Mouse (Mus musculus) neural tube, embryonic 11.5 days (tissue): ENCODE measurements at regions not wholly inside any gene's neighbourhood (a gene's known extent, or its start where the extent isn't known, plus 50 kb on each side); places are given as distances from the start of the nearest gene placed in this dataset.

Experiments
- ATAC-seq: fragments of 200-750 bp; cut with Nextera tagmentation; 2 replicates; pipeline ENCODE4 v1.8.0; 2017; ENCODE audit warnings: moderate number of reproducible peaks, mild to moderate bottlenecking, moderate TSS enrichment, moderate library complexity; ENCODE audit not compliant: insufficient read depth, low FRiP score, low TSS enrichment
- DNase-seq: peaks from one replicate; pipeline ENCODE4 v3.0.0-alpha.2; 2015; ENCODE audit warnings: low spot score
- H3K27ac ChIP-seq: fragments of 300-500 bp; sonication (generic); 2 replicates; pipeline ENCODE4 v1.5.1; 2014; ENCODE audit warnings: low read depth, mild to moderate bottlenecking, low read length
- H3K27me3 ChIP-seq: fragments of 300-500 bp; sonication (generic); 2 replicates; pipeline ENCODE4 v1.6.1; 2014; ENCODE audit warnings: mild to moderate bottlenecking, low read length, mixed read lengths; ENCODE audit not compliant: control insufficient read depth, insufficient read depth
- H3K36me3 ChIP-seq: fragments of 300-500 bp; sonication (generic); 2 replicates; pipeline ENCODE4 v1.6.1; 2014; ENCODE audit warnings: mild to moderate bottlenecking, low read length, moderate library complexity, mixed read lengths; ENCODE audit not compliant: control insufficient read depth, insufficient read depth
- H3K4me1 ChIP-seq: fragments of 300-500 bp; sonication (generic); 2 replicates; pipeline ENCODE4 v1.6.1; 2014; ENCODE audit warnings: low read length, mixed read lengths; ENCODE audit not compliant: control insufficient read depth, insufficient read depth
- H3K4me2 ChIP-seq: fragments of 300-500 bp; sonication (generic); 2 replicates; pipeline ENCODE4 v1.6.1; 2014; ENCODE audit warnings: low read depth, mild to moderate bottlenecking, moderate library complexity
- H3K4me3 ChIP-seq: fragments of 300-500 bp; sonication (generic); 2 replicates; pipeline ENCODE4 v1.5.1; 2014; ENCODE audit warnings: low read depth, low read length
- H3K9ac ChIP-seq: fragments of 300-500 bp; sonication (generic); 2 replicates; pipeline ENCODE4 v1.6.1; 2014; ENCODE audit warnings: mild to moderate bottlenecking, low read length
- H3K9me3 ChIP-seq: fragments of 300-500 bp; sonication (generic); 2 replicates; pipeline ENCODE4 v1.6.1; 2016; ENCODE audit warnings: low read length; ENCODE audit not compliant: control insufficient read depth
- WGBS: fragments of 180-500 bp; shearing (Covaris S2); extraction: QIAGEN DNeasy Blood & Tissue Kit; methylation state at CpG from one replicate; pipeline ENCODE4 v1.1.7; 2014; 5-methylcytosine and 5-hydroxymethylcytosine counted together

DNA sequence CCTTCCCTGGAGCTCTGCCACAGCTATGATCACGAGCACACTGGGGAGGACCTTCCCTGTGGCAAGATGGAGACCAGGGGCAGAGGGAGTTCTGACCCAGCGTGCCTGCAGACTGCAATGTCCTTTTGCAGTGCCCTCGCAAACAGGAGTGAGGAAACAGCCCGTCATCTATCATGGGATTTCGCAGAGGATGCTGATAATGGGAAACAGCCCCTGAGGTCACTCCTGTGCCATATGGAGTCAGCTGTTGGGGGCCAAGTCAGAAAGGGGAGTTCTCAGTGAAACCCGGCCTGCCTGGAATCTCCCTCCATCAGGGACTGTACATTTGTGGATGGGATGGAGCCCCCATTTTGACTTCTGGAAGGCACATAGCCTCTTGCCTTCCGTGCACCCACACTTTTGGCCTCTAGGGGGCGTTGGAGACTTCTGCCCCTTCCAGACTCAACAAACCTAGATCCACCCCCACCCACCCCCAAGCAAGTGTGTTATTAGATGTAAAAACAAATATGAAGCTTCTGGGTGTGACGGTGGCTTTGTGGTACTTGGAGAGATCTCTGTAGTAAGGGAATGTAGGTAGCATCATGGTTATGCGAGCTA, 98.1 kb downstream of the Kdr start:
- no peaks in the 10 kb centered on the region for H3K9me3 ChIP-seq
- no peak overlapping the region for H3K27ac ChIP-seq
- no peak overlapping the region for H3K4me3 ChIP-seq
- H3K9ac ChIP-seq: no peak overlapping the region
- WGBS: 73% methylated on average over 10 of the region's 10 CpGs
- no peak for DNase-seq
- no peaks in the 10 kb centered on the region for H3K27me3 ChIP-seq
- no peak overlapping the region for H3K4me2 ChIP-seq
- no peaks in the 10 kb centered on the region for H3K36me3 ChIP-seq
- ATAC-seq: no peak
- no peaks in the 10 kb centered on the region for H3K4me1 ChIP-seq

DNA sequence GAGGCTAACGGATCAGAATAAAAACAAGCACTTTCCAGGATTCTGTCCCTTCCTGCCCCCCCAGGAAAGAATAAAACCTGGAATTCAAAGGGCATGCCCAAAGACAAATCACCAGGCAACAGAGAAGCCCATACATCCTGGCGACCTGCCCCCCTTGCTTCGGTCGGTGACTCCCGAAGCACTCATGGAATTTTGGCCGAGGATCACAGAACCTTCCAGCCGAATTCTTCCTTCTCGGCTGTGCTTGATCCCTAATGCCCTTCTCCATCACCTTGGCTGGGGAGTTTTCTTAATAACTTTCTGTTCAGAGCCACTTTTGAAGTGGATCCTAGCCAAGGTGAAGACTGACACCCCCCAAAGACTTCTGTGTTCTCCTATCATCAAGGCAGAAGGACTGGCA, 99.9 kb downstream of the Kdr start:
- Histone ChIP-seq H3K36me3 (no peaks in the 10 kb centered on the region), H3K4me3 (no peak overlapping the region), H3K4me1 (no peaks in the 10 kb centered on the region), H3K4me2 (no peak overlapping the region), H3K9ac (no peak overlapping the region), H3K27ac (no peak overlapping the region), H3K9me3 (no peaks in the 10 kb centered on the region), H3K27me3 (no peaks in the 10 kb centered on the region)
- WGBS: 77% methylated on average over 8 of the region's 8 CpGs
- no peak for ATAC-seq
- DNase-seq: no peak

DNA sequence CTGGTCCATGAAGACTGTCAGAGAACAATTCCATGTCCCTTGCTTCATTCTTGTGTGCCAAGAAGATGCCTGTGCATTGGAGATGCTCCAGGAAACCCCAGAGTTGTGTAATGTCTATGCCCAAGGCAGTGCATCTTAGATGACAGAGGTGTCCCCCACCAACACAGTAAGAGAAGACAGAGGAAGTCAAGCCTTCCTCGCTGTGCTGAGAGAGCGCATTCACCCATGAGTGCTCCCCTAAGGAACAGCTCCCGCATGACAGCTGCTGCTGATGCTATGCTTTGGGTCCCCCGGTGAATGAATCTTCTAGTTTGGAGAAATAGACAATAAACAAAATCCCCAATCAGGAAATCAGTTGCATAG, 100.7 kb downstream of the Kdr start:
- H3K27me3 ChIP-seq: no peaks in the 10 kb centered on the region
- H3K36me3 ChIP-seq: no peaks in the 10 kb centered on the region
- no peak overlapping the region for H3K27ac ChIP-seq
- 85% methylated on average over 4 of the region's 4 CpGs for WGBS
- ATAC-seq (no peak), DNase-seq (no peak)
- no peaks in the 10 kb centered on the region for H3K9me3 ChIP-seq
- H3K9ac ChIP-seq: no peak overlapping the region
- H3K4me2 ChIP-seq: no peak overlapping the region
- H3K4me1 ChIP-seq: no peaks in the 10 kb centered on the region
- H3K4me3 ChIP-seq: no peak overlapping the region

DNA sequence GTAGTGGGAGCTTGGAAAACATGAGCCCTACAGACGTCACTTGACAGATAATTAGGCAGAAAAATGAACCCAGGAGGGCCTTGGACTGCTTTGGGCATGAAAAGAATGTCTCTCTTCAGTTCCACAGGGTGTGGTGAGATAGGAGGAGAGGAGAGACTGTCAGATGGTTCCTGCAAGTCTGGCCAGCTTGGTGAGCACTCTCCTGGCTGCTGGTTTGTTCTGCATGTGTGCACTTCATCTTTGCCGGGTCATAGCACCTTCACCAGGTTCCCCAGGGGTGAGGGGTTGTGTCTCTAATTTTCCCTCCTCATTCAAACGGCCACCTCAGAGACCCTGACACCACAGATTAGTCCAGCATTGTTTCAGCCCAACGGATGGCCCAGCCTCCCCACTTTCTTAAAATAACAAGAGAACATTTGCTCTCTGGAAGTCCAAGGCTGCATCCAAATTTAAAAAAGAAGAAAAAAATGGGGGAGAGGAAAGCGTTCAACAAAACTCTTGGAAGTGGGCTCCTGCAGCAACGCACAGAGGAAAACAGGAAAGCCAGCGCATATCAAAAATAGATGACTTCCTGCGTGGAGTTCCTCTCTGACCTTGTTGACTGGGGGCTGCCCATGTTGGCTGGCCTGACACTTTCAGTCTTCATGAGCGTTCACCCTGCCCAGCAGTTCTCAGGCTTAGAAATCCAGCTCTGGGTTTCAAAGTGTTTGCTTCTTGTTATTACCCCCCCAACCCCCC, 101.2 kb downstream of the Kdr start:
- no peaks in the 10 kb centered on the region for H3K4me1 ChIP-seq
- DNase-seq (no peak), ATAC-seq (no peak)
- no peak overlapping the region for H3K4me3 ChIP-seq
- no peak overlapping the region for H3K4me2 ChIP-seq
- H3K9ac ChIP-seq: no peak overlapping the region
- no peaks in the 10 kb centered on the region for H3K36me3 ChIP-seq
- H3K27me3 ChIP-seq: no peaks in the 10 kb centered on the region
- no peak overlapping the region for H3K27ac ChIP-seq
- no peaks in the 10 kb centered on the region for H3K9me3 ChIP-seq
- WGBS: 72% methylated on average over 9 of the region's 9 CpGs

DNA sequence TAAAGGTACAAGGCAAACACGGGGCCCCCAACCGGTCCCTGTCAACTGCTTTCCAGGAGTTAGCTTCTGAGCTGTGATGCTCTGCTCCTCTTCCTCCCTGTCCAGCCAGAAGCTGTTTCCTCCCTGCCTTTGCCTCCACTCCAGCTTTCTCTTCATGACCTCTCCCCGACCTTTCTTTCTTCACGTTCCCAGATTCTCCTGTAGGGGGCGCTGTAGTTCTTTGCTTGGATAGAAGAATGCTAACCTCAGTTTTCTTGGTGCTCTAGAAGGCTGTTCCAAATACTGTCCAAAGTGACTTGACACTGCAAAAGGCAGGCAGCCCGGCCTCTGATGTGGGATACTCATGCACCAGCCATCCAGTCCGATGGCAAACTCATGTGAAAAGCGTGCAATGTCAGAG, 107.1 kb downstream of the Kdr start:
- Histone ChIP-seq H3K4me3 (no peak overlapping the region), H3K27ac (no peak overlapping the region), H3K9me3 (no peaks in the 10 kb centered on the region), H3K27me3 (no peaks in the 10 kb centered on the region), H3K36me3 (no peaks in the 10 kb centered on the region), H3K4me2 (no peak overlapping the region), H3K9ac (no peak overlapping the region), H3K4me1 (no peaks in the 10 kb centered on the region)
- ATAC-seq (no peak), DNase-seq (peak; percentile 80)
- 27% methylated on average over 8 of the region's 8 CpGs for WGBS

DNA sequence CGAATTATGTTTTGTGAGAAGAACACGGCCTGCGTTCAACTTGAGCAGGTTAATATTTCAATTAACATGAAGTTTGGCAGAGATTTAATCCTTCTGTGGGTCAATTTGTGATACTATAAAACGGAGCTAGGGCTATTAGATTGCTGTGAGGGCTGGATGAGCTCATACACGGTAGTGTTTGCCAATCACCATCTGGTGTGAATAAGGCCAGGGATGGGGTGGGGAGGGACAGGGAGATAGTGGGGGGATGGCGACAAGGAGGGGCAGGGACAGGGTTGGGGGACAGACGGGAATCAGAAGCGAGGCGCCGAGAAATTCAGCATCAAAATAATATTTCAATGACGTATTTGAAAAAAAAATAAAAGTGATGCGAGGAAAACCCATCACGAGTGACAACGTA, 107.6 kb downstream of the Kdr start:
- Histone ChIP-seq H3K4me1 (no peaks in the 10 kb centered on the region), H3K9me3 (no peaks in the 10 kb centered on the region), H3K27ac (no peak overlapping the region), H3K9ac (no peak overlapping the region), H3K4me2 (no peak overlapping the region), H3K36me3 (no peaks in the 10 kb centered on the region), H3K27me3 (no peaks in the 10 kb centered on the region), H3K4me3 (no peak overlapping the region)
- ATAC-seq: no peak
- 83% methylated on average over 14 of the region's 14 CpGs for WGBS
- DNase-seq: no peak

DNA sequence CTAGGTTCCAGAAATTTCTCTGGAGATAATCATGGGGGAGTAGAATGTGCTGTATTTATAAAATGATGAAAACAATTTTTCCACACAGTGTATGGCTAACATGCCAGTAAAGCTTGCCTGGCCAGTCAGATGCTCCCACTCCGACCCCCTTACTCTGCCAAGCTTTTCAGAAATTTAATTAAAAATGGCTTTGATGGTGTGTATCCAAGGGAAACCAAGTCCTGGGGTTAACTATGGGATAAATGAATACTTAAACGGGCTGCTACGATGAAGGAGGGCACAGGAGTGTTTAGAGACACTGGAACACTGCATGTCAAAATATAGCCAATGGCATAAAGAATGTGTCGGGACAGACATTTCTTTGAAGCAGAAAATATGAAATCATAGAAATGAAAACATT, 108.7 kb downstream of the Kdr start:
- no peak overlapping the region for H3K9ac ChIP-seq
- no peaks in the 10 kb centered on the region for H3K4me1 ChIP-seq
- H3K4me3 ChIP-seq: no peak overlapping the region
- 48% methylated on average over 4 of the region's 4 CpGs for WGBS
- H3K9me3 ChIP-seq: no peaks in the 10 kb centered on the region
- H3K4me2 ChIP-seq: no peak overlapping the region
- no peaks in the 10 kb centered on the region for H3K36me3 ChIP-seq
- DNase-seq (no peak), ATAC-seq (no peak)
- no peak overlapping the region for H3K27ac ChIP-seq
- no peaks in the 10 kb centered on the region for H3K27me3 ChIP-seq

DNA sequence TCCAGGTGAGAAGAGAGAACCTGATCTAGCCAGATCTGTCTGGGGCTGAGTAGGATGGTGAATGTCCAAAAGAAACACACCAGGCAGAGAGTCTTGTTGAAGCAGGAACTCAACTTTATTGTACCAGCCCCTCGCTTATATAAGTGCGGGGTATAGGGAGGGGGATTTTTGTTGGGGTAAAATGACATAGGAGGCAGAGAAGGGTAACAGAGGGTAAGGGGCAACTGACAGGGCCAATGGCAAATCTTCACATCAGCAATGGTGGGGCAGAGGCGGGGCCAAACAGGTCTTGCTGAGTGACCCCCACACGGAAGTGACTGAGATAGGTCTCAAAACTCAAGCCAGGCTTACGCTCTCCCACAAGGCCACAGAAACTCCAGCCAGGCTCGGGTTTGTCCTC, 113.2 kb downstream of the Kdr start:
- H3K9ac ChIP-seq: no peak overlapping the region
- H3K27me3 ChIP-seq: no peaks in the 10 kb centered on the region
- H3K27ac ChIP-seq: no peak overlapping the region
- no peak for DNase-seq
- no peaks in the 10 kb centered on the region for H3K9me3 ChIP-seq
- 92% methylated on average over 6 of the region's 6 CpGs for WGBS
- H3K4me3 ChIP-seq: no peak overlapping the region
- no peak for ATAC-seq
- H3K36me3 ChIP-seq: no peaks in the 10 kb centered on the region
- H3K4me1 ChIP-seq: no peaks in the 10 kb centered on the region
- H3K4me2 ChIP-seq: no peak overlapping the region

DNA sequence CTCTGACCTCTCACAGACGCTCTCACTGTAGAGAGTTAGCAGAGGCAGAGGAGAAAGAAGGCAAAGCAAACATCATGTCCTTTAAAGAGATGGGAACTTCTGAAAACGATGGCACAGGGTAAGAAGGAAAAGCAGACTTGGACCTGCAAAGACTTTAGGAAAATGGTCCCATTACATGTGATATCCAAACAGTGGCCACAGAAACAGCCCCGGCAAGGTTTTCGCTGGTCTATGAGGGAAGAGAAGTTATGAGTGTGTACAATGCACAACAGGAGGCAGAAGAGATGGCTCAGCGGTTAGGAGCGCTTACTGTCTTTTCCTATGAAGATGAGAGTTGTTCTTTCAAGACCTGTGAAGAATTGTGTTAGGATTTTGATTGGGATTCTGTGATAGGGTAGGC, 114.9 kb downstream of the Kdr start:
- Histone ChIP-seq H3K4me2 (no peak overlapping the region), H3K9ac (no peak overlapping the region), H3K36me3 (no peaks in the 10 kb centered on the region), H3K4me1 (no peaks in the 10 kb centered on the region), H3K4me3 (no peak overlapping the region), H3K27ac (no peak overlapping the region), H3K27me3 (no peaks in the 10 kb centered on the region), H3K9me3 (no peaks in the 10 kb centered on the region)
- no peak for ATAC-seq
- WGBS: 68% methylated on average over 6 of the region's 6 CpGs
- DNase-seq: no peak
